Mouse (Mus musculus): Measurements from ENCODE around the gene Gm43191. TPM values are rescaled to one million over a fixed set of nuclear protein-coding genes. Genes with fewer than 3 reads are reported as not detected.

Gm43191 gene
- total and polyA plus RNA-seq, 3 experiments: 0.39 TPM; not detected in 2

- H3K36me3 ChIP-seq (ENCODE audit: control insufficient read depth in 1 of 2, insufficient read depth in 2 of 2, low read length in 2 of 2): peaks cover 8 to 22% of the 10 kb centered on the region in 2 experiments
- H3K27ac ChIP-seq (ENCODE audit: control insufficient read depth, low read depth, low read length): no peak overlapping the region
Observed at GRCm38 (mm10) chr3:116648805-116649204, 32.3 kb downstream of the Gm43191 start.

GRCm38 (mm10) chr3:116646387-116646786 is 34.7 kb downstream of the Gm43191 start:
- no peak for TF ChIP-seq MYB (IDR thresholded peaks at IDR 0.05; ENCODE audit: low read depth, low read length)
- no peak for TF ChIP-seq CHD1 (IDR thresholded peaks at IDR 0.05; ENCODE audit: low read depth, low read length)
- TF ChIP-seq MAZ (IDR thresholded peaks at IDR 0.05; ENCODE audit: low read depth, low read length): no peak
- H3K9ac ChIP-seq (ENCODE audit: control insufficient read depth, low read depth, low read length, poor library complexity, severe bottlenecking): no peak overlapping the region
- peaks cover 0 to 8% of the 10 kb centered on the region in 2 experiments; a peak in 3 of 4 replicates for H3K4me1 ChIP-seq (ENCODE audit: control insufficient read depth in 1 of 2, insufficient read depth in 2 of 2, low read length in 2 of 2)
- H3K79me2 ChIP-seq (ENCODE audit: control insufficient read depth, insufficient read depth, low read length, poor library complexity): peaks cover 8% of the 10 kb centered on the region
- H3K27me3 ChIP-seq (ENCODE audit: control insufficient read depth in 1 of 2, insufficient read depth in 2 of 2, low read length in 2 of 2): no peaks in the 10 kb centered on the region
- no peak overlapping the region for H3K4me3 ChIP-seq (ENCODE audit: control insufficient read depth in 1 of 2, insufficient read depth in 1 of 2, low read depth in 2 of 2, low read length in 2 of 2)
- peaks cover 15 to 32% of the 10 kb centered on the region in 2 experiments for H3K36me3 ChIP-seq (ENCODE audit: control insufficient read depth in 1 of 2, insufficient read depth in 2 of 2, low read length in 2 of 2)
- no peak for DNase-seq (ENCODE audit: low read depth, low spot score)
- H3K9me3 ChIP-seq (replicated peaks; ENCODE audit: insufficient read depth, low read length): no peaks in the 10 kb centered on the region
- no peak overlapping the region for H3K27ac ChIP-seq (ENCODE audit: control insufficient read depth, low read depth, low read length)

More at GRCm38 (mm10) chr3:116648805-116649204, 32.3 kb downstream of the Gm43191 start:
- Histone ChIP-seq H3K9ac (ENCODE audit: control insufficient read depth, low read depth, low read length, poor library complexity, severe bottlenecking) (no peak overlapping the region), H3K9me3 (replicated peaks; ENCODE audit: insufficient read depth, low read length) (no peaks in the 10 kb centered on the region), H3K4me3 (ENCODE audit: control insufficient read depth in 1 of 2, insufficient read depth in 1 of 2, low read depth in 2 of 2, low read length in 2 of 2) (no peak overlapping the region), H3K4me1 (ENCODE audit: control insufficient read depth in 1 of 2, insufficient read depth in 2 of 2, low read length in 2 of 2) (peaks cover 2 to 3% of the 10 kb centered on the region in 2 experiments), H3K27me3 (ENCODE audit: control insufficient read depth in 1 of 2, insufficient read depth in 2 of 2, low read length in 2 of 2) (no peaks in the 10 kb centered on the region), H3K79me2 (ENCODE audit: control insufficient read depth, insufficient read depth, low read length, poor library complexity) (peaks cover 29% of the 10 kb centered on the region)
- no peak for DNase-seq (ENCODE audit: low read depth, low spot score)
- TF ChIP-seq MYB (IDR thresholded peaks at IDR 0.05; ENCODE audit: low read depth, low read length) (no peak), RCOR1 (IDR thresholded peaks at IDR 0.05; ENCODE audit: low read depth, low read length) (no peak), CHD1 (IDR thresholded peaks at IDR 0.05; ENCODE audit: low read depth, low read length) (no peak), TCF12 (IDR thresholded peaks at IDR 0.05; ENCODE audit: low read depth, low read length) (no peak), EP300 (IDR thresholded peaks at IDR 0.05; ENCODE audit: low read depth in 1 of 2, low read length in 2 of 2) (no peak), TAL1 (IDR thresholded peaks at IDR 0.05; ENCODE audit: low read length) (no peak), NELFE (IDR thresholded peaks at IDR 0.05; ENCODE audit: low read depth, low read length) (no peak), GABPA (IDR thresholded peaks at IDR 0.05; ENCODE audit: low read depth, low read length) (no peak), BHLHE40 (IDR thresholded peaks at IDR 0.05; ENCODE audit: borderline replicate concordance, low read depth, low read length) (no peak), MXI1 (IDR thresholded peaks at IDR 0.05; ENCODE audit: low read depth, low read length) (no peak)

- H3K79me2 ChIP-seq (ENCODE audit: control insufficient read depth, insufficient read depth, low read length, poor library complexity): no peaks in the 10 kb centered on the region
- peak; percentile 45 for DNase-seq (ENCODE audit: low read depth, low spot score)
Observed at GRCm38 (mm10) chr3:116642373-116642772, 38.7 kb downstream of the Gm43191 start.

More at GRCm38 (mm10) chr3:116642373-116642772, 38.7 kb downstream of the Gm43191 start:
- peaks cover 17 to 45% of the 10 kb centered on the region in 2 experiments for H3K36me3 ChIP-seq (ENCODE audit: control insufficient read depth in 1 of 2, insufficient read depth in 2 of 2, low read length in 2 of 2)
- no peak for TF ChIP-seq UBTF (IDR thresholded peaks at IDR 0.05; ENCODE audit: borderline replicate concordance, insufficient read depth, low read depth, low read length)
- peak; percentile 55 for TF ChIP-seq GATA1 (IDR thresholded peaks at IDR 0.05; ENCODE audit: low read depth, low read length)
- peak; percentile 47; the same call in 1 of the 2 replicates for TF ChIP-seq TCF12 (IDR thresholded peaks at IDR 0.05; ENCODE audit: low read depth, low read length)
- TF ChIP-seq RCOR1 (IDR thresholded peaks at IDR 0.05; ENCODE audit: low read depth, low read length): peak; percentile 81; the same call in 1 of the 2 replicates
- peak in 1 of 2 experiments; percentile 45; a peak in 1 of 4 replicates for TF ChIP-seq EP300 (IDR thresholded peaks at IDR 0.05; ENCODE audit: low read depth in 1 of 2, low read length in 2 of 2)
- H3K9me3 ChIP-seq (replicated peaks; ENCODE audit: insufficient read depth, low read length): no peaks in the 10 kb centered on the region
- H3K9ac ChIP-seq (ENCODE audit: control insufficient read depth, low read depth, low read length, poor library complexity, severe bottlenecking): no peak overlapping the region
- H3K4me3 ChIP-seq (ENCODE audit: control insufficient read depth in 1 of 2, insufficient read depth in 1 of 2, low read depth in 2 of 2, low read length in 2 of 2): no peak overlapping the region
- no peak overlapping the region for H3K27ac ChIP-seq (ENCODE audit: control insufficient read depth, low read depth, low read length)
- H3K4me1 ChIP-seq (ENCODE audit: control insufficient read depth in 1 of 2, insufficient read depth in 2 of 2, low read length in 2 of 2): peaks cover 0 to 8% of the 10 kb centered on the region in 2 experiments; a peak in 3 of 4 replicates
- no peaks in the 10 kb centered on the region for H3K27me3 ChIP-seq (ENCODE audit: control insufficient read depth in 1 of 2, insufficient read depth in 2 of 2, low read length in 2 of 2)

All from MEL (cell line).